Mouse (Mus musculus) cerebellum, adult 9-11 months (tissue): ENCODE measurements around the gene Ppp1r9b.

Source experiments
- DNase-seq: peaks from one replicate; pipeline ENCODE4 v3.0.0; 2022

Gene Ppp1r9b

GRCm38 (mm10) chr11:95053062-95053461 is 62.2 kb downstream of the Ppp1r9b start:
- no peak for DNase-seq
